Mouse (Mus musculus) kidney, adult 2 months (tissue): ENCODE measurements at regions not wholly inside any gene's neighbourhood (a gene's known extent, or its start where the extent isn't known, plus 50 kb on each side); places are given as distances from the start of the nearest gene placed in this dataset.
A peak's percentile ranks its signal among the peaks of the same experiment; 100 is the strongest.

Source experiments
- DNase-seq: peaks from one replicate; pipeline ENCODE4 v3.0.0; 2021
- H3K27ac ChIP-seq: fragments of 200-500 bp; 2 replicates; pipeline ENCODE4 v1.5.1; 2012; ENCODE audit warnings: low read depth, low read length, control low read depth, inconsistent platforms; ENCODE audit not compliant: insufficient read depth
- H3K27me3 ChIP-seq: fragments of 200-500 bp; replicated peaks from 2 replicates; pipeline ENCODE4 v1.6.1; 2012; ENCODE audit warnings: mild to moderate bottlenecking, moderate library complexity, low read length, inconsistent platforms; ENCODE audit not compliant: control insufficient read depth, insufficient read depth
- H3K36me3 ChIP-seq: fragments of 200-500 bp; 2 replicates; pipeline ENCODE4 v1.6.1; 2012; ENCODE audit warnings: mild to moderate bottlenecking, moderate library complexity, low read length, inconsistent platforms; ENCODE audit not compliant: control insufficient read depth, insufficient read depth
- H3K4me1 ChIP-seq: fragments of 200-500 bp; 2 replicates; pipeline ENCODE4 v1.6.1; 2011; ENCODE audit warnings: low read length; ENCODE audit not compliant: control insufficient read depth, insufficient read depth
- H3K4me3 ChIP-seq: fragments of 200-500 bp; 2 replicates; pipeline ENCODE4 v1.5.1; 2011; ENCODE audit warnings: mild to moderate bottlenecking, low read depth, low read length, control low read depth; ENCODE audit not compliant: insufficient read depth
- CTCF ChIP-seq: fragments of 200-500 bp; conservative IDR thresholded peaks from 2 replicates; pipeline ENCODE4 v1.5.1; 2011; ENCODE audit warnings: low read depth, mild to moderate bottlenecking, control low read depth, low read length, moderate library complexity, mixed read lengths; ENCODE audit not compliant: insufficient read depth, insufficient read length
- POLR2A ChIP-seq: fragments of 200-500 bp; IDR thresholded peaks from one replicate; pipeline ENCODE4 v1.6.1; 2011; ENCODE audit warnings: low read depth, low read length, control low read depth
- WGBS: fragments of 180-500 bp; shearing (Covaris S2); methylation state at CpG from one replicate; pipeline ENCODE4 v1.1.7; 2018; 5-methylcytosine and 5-hydroxymethylcytosine counted together

DNA sequence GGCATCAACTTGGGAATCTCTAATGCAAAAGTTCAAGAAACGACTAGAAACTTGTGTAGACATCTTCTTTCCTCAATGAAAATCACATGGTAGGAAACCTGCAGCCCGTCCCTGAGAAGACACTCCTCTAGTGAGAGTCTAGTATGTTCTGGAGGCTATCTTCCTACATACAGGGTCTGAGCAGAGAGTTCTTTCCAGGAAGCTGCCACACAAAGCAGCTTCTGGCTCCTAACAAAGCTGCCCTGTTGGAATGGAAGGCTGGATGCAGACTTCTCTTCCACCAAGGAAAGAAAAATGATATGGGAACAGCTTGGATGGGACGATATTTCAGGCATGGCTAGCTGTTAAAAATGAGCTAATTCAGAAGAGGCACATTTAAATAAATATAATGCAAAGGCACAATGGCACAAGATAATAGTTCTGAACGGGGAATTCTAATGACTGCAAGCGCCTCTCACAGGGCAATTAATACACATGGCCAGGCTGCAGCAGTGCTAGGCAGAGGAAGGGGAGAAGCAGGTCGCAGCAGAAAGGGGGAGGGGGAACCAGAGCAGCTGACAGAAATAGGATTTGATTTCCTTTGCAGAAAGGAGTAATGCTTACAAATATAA is 391.4 kb upstream of the Plxna2 start:
- WGBS, result 43% methylated on average over 6 of the region's 6 CpGs
- DNase-seq, result no peak

DNA sequence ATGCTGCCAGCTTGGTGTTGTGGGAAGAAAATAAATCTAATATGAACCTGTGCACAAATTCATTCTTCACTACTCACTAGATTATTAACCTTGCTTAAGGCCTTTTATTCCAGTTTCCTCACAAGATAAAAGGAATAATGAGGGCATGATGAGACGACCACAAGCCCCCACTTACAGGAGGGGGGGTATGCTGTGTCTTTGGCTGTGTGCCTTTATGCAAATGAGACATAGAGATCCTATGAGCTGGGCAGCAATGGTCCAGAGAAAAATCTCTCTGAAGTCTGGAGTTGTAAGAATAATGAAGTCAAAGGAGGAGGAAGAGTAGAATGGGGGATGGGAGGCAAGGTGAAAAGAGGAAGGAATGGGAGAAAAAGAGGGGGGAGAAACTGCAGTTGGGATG is 392.2 kb upstream of the Plxna2 start:
- TF ChIP-seq CTCF (no peak), POLR2A (no peak)
- 15% methylated on average over 1 of the region's 1 CpGs for WGBS

More for the DNA sequence above, 391.4 kb upstream of the Plxna2 start:
- Histone ChIP-seq H3K36me3 (no peaks in the 10 kb centered on the region), H3K27me3 (no peaks in the 10 kb centered on the region; the same call in 1 of the 2 replicates), H3K4me3 (no peak overlapping the region), H3K4me1 (no peaks in the 10 kb centered on the region), H3K27ac (no peak overlapping the region)
- TF ChIP-seq CTCF (no peak), POLR2A (no peak)

DNA sequence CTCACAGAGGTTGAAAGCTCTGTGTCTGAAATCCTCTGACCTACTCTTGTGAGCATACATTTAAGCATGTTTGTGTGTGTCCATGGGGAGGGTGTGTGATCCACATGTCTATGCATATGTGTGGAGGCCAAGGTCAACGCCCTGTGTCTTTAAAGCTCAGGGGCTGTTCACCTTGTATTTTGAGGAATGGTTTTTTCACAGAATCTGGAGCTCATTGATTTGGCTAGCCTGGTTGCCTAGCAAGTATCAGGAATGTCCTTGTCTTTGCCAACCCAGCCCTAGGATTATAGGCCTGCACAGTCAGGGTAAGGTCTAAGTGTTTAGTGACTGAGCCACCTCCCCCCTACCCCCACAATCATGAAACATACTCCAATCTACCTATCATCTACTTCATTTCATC is 394.0 kb upstream of the Plxna2 start:
- Histone ChIP-seq H3K36me3 (no peaks in the 10 kb centered on the region), H3K27me3 (no peaks in the 10 kb centered on the region; the same call in 1 of the 2 replicates), H3K27ac (no peak overlapping the region), H3K4me1 (no peaks in the 10 kb centered on the region), H3K4me3 (no peak overlapping the region)
- 91% methylated on average over 1 of the region's 1 CpGs for WGBS
- TF ChIP-seq POLR2A (no peak), CTCF (no peak)
- DNase-seq, result no peak

More for the DNA sequence above, 392.2 kb upstream of the Plxna2 start:
- no peak overlapping the region for H3K4me3 ChIP-seq
- no peaks in the 10 kb centered on the region for H3K36me3 ChIP-seq
- DNase-seq, result no peak
- H3K27me3 ChIP-seq, result no peaks in the 10 kb centered on the region; the same call in 1 of the 2 replicates
- H3K27ac ChIP-seq, result no peak overlapping the region
- no peaks in the 10 kb centered on the region for H3K4me1 ChIP-seq

DNA sequence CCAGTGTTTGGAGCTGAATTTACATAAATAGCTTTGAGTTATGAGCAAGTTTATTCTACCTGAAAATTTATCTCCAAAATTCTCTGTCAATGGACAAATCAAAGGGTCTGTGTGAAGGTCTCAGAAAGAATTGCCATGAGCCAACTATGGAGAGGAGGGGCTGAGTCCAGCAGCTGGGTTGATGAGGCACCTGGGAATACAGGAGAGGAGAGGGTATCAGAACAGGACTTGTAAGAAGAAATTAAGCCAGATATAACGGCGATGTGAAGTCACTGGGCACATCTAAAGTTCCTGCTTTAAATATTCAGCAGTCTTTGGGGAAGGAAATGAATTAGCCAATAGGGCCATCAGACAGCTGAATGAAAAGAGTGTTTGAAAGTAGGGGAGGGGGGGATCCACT is 394.4 kb upstream of the Plxna2 start:
- WGBS, result 63% methylated on average over 2 of the region's 2 CpGs
- TF ChIP-seq POLR2A, result no peak
- no peak for TF ChIP-seq CTCF

DNA sequence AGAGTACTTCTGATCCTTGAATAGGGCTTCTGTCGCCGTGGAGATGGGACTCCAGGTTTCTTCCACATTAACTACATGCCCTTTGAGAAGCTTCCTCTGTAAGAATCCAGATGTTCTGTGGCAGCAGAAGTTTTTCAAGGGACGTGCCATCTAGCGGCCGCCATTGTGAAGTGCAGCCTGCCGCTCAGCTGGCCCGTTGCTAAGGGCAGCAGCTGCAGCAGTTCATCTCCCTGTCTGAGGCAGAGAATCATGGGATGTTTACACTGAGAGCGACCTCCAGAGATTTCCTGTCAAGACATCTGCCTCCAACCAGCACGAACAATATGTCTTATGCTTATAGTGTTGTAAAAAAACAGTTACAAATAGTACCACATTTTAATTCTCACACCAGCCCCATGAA is 395.0 kb upstream of the Plxna2 start:
- Histone ChIP-seq H3K36me3 (no peaks in the 10 kb centered on the region), H3K4me1 (no peaks in the 10 kb centered on the region), H3K4me3 (no peak overlapping the region), H3K27me3 (no peaks in the 10 kb centered on the region), H3K27ac (no peak overlapping the region)
- 1% methylated on average over 9 of the region's 9 CpGs for WGBS
- TF ChIP-seq CTCF (peak; percentile 84), POLR2A (no peak)
- peak; percentile 69 for DNase-seq

More for the DNA sequence above, 394.4 kb upstream of the Plxna2 start:
- Histone ChIP-seq H3K4me3 (no peak overlapping the region), H3K27me3 (no peaks in the 10 kb centered on the region), H3K4me1 (no peaks in the 10 kb centered on the region), H3K36me3 (no peaks in the 10 kb centered on the region), H3K27ac (no peak overlapping the region)
- DNase-seq, result no peak

DNA sequence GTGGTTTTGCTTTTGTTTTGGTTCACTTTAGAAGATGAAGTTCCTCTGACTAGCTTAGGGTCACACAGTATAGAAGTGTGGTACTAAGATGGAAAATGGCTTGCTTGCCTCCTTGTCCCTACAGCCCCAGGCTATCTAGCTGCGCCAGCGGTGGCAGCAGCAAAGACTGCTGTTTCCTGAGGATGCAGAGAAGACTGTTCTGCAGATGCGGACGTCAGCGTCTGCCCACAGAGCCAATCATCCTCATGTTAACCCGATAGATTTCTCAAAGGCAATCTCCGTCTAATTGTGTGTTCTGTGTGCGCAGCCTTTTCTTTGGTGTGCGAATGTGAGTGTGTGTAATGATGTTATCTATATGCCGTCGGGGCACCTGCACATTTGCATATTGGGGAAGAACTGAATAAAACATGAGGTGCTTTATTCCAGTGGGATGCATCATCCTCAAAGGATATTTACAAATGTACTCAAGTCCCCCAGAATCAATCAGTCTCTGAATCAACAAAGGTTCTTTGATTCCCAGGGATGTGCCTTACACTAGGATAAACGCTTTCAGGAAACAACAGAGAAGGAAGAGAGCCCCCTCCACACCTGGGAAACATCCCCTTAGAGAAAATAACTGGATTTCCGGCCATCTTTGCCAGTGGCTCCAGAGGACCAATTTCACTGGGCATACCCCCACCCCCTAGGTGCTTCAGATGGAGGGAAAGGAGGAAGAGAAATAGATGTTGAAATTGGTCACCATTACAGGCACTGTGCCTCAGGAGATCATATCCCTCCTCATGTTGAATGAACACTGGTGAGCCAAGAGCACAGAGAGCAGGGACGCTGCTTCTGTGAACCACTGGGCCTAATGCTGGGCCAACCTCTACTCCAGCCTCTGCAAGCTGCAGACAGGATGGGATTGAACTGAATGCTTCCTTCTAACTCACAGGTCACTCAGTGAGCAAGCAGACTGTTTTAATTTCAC is 409.7 kb upstream of the Plxna2 start:
- 57% methylated on average over 14 of the region's 14 CpGs for WGBS
- no peak overlapping the region for H3K4me3 ChIP-seq
- no peaks in the 10 kb centered on the region for H3K36me3 ChIP-seq
- no peak for DNase-seq
- H3K4me1 ChIP-seq, result no peaks in the 10 kb centered on the region
- no peak for TF ChIP-seq POLR2A
- no peak for TF ChIP-seq CTCF
- no peaks in the 10 kb centered on the region for H3K27me3 ChIP-seq
- H3K27ac ChIP-seq, result no peak overlapping the region

DNA sequence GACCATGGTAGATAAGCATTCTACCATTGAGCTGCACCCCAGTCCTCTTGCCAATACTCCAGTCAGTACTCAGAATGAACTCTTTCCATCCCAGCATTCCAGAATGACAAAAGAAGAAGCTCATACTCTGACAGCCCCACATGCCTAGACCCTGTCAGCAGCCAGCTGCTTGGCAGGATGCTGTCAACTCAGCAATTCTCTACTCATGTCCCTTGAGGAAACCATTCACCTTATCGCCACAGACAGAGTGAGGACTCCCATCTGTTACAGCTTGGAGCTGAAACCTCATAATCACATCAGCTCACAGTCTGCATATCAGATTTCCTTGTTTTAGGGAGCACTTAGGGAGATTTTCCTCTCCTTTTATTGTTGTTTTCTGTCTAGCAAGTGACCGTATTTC is 420.5 kb upstream of the Plxna2 start:
- H3K4me1 ChIP-seq, result no peaks in the 10 kb centered on the region
- no peaks in the 10 kb centered on the region for H3K27me3 ChIP-seq
- H3K4me3 ChIP-seq, result no peak overlapping the region
- no peak for TF ChIP-seq POLR2A
- TF ChIP-seq CTCF, result no peak
- WGBS, result 40% methylated on average over 2 of the region's 2 CpGs
- no peaks in the 10 kb centered on the region for H3K36me3 ChIP-seq
- peak; percentile 9 for DNase-seq
- no peak overlapping the region for H3K27ac ChIP-seq
